Mouse (Mus musculus) adipose tissue, adult 10 weeks (tissue): ENCODE measurements around the gene Pkm. TPM values are rescaled to one million over a fixed set of nuclear protein-coding genes. Genes with fewer than 3 reads are reported as not detected.

Experiments
- polyA plus RNA-seq: library from polyadenylated mRNA; stranded (reverse); fragments of 350-450 nt; fragmentation: Illumina TruSeq; extraction: RNeasy Lipid Tissue Mini Kit (QIAGEN cat#74804); gene quantifications from one replicate; pipeline ENCODE4 v1.2.3, GENCODE M21; 2014; ENCODE audit warnings: low read depth, low replicate concordance

The Pkm gene
- polyA plus RNA-seq, result 325 TPM

GRCm38 (mm10) chr9:59655958-59656634, at the start of gene Pkm:
Pkm (plus strand) TSS chr9:59656368.

GRCm38 (mm10) chr9:59616622-59617306, 39.4 kb upstream of the Pkm start, which contains the start of gene Parp6:
Parp6 (plus strand) TSS chr9:59617284.

GRCm38 (mm10) chr9:59679678-59680533, 23.7 kb downstream of the Pkm start, which contains the start of gene Gramd2:
Gramd2 (plus strand) TSS chr9:59680144.

Other genes starting within 250 kb of the Pkm start
- gene Arih1, start 169.8 kb upstream of the Pkm start, polyA plus RNA-seq, result 37.5 TPM
- 116 TPM for gene Hexa, start 116.8 kb upstream of the Pkm start, polyA plus RNA-seq
- 2.3 TPM for gene Tmem202, start 116.5 kb upstream of the Pkm start, polyA plus RNA-seq
- not detected for gene Celf6, start 78.5 kb upstream of the Pkm start, polyA plus RNA-seq
- gene Parp6, start 39.1 kb upstream of the Pkm start, polyA plus RNA-seq, result 24.4 TPM
- gene Gramd2, start 23.8 kb downstream of the Pkm start, polyA plus RNA-seq, result 26.5 TPM
- gene Senp8, start 94.3 kb downstream of the Pkm start, polyA plus RNA-seq, result 10.4 TPM
- gene Myo9a, start 94.5 kb downstream of the Pkm start, polyA plus RNA-seq, result 8.3 TPM